Mouse (Mus musculus) thymus, adult 2 months (tissue): ENCODE measurements around the gene Lgals3.

Experiments
- CTCF ChIP-seq: fragments of 200-500 bp; IDR thresholded peaks from 2 replicates; pipeline ENCODE4 v1.5.1; 2012; ENCODE audit warnings: mild to moderate bottlenecking, control low read depth, low read length, moderate library complexity, borderline replicate concordance; ENCODE audit not compliant: control insufficient read depth, poor library complexity, insufficient read depth; ENCODE audit errors: extremely low read depth
- POLR2A ChIP-seq: fragments of 200-500 bp; IDR thresholded peaks from 2 replicates; pipeline ENCODE4 v1.6.1; 2012; ENCODE audit warnings: mild to moderate bottlenecking, low read length, control low read depth, moderate library complexity; ENCODE audit not compliant: control insufficient read depth, poor library complexity, insufficient read depth; ENCODE audit errors: extremely low read depth

DNA sequence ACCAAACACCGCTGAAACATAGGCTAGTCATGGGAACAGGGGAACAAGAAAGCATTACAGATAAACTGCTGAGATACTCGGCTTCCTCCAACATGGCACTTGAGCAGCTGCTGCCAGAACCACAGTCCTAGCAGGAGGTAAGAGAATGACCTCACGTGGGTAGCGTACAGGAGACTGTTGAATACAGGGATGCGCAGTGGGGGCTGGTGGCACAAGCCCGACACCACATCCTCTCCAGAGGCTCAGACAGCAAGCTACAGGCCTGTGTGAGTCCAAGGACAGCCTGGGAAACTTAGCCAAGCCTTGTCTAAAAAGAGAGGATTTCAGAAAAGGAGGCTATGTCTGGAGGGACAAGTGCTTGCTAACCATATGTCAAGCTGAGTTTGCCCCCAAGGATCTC lies 27.5 kb downstream of the Lgals3 start:
- no peak for TF ChIP-seq POLR2A
- TF ChIP-seq CTCF: no peak
